Mouse (Mus musculus) urinary bladder, adult 2 months (tissue): ENCODE results near the gene Ttc7b. TPM values are rescaled to one million over a fixed set of nuclear protein-coding genes. Genes with fewer than 3 reads are reported as not detected.

Experiments used
- DNase-seq: peaks from one replicate; pipeline ENCODE4 v3.0.0; 2022; ENCODE audit warnings: low spot score
- polyA plus RNA-seq: library from polyadenylated mRNA; depleted of rRNA; stranded (reverse); fragments of >200 nt; gene quantifications from 2 replicates; pipeline ENCODE4 v1.2.3, GENCODE M21; 2012

The Ttc7b gene
- polyA plus RNA-seq, 1 experiment = 26.9 TPM

DNA sequence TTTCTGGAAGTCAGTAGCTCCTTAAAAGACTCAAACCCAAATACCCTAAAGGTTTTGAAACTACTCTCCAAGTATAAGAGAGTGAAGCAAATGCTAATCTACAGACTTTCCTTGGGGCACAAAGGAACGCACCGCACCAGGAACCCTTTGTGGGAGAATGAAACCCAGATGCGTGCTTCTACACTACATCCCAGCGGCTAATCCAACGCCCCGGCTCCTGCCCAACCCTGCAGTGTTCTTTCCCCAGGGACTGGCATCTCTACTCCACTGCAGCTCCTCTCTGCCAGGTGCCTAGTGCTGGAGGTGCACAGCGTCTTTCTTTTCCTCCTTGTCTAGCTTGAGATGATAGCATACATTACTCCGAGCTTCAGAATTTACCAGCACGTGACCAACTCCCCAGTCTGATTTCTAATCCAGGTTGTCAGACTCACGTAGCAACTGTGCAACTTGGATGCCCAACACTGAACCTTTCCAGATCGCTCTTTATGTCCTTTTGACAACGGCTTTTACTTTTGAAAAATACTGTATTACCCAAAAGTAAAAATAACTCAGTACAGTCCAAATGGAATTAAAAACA, 72.8 kb downstream of the Ttc7b start:
- no peak for DNase-seq

DNA sequence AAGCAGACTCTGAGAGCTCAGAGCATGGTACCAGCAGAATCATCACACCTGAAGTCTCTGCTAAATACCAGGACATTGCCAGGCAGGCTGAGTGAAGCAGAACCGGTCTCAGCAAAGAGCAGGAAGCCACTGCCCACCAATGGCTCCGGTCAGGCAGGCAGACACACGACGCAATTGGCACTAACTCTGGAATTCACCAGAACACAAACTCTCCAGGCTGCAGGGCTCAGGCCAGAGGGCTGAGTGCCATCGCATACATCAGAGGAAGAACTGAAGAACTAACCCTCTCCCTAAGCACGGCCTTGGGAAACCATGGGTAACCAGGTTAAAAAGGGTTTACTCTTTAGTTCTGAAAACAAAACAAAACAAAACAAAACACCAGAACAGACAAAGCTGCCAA, 73.5 kb downstream of the Ttc7b start:
- DNase-seq = no peak

DNA sequence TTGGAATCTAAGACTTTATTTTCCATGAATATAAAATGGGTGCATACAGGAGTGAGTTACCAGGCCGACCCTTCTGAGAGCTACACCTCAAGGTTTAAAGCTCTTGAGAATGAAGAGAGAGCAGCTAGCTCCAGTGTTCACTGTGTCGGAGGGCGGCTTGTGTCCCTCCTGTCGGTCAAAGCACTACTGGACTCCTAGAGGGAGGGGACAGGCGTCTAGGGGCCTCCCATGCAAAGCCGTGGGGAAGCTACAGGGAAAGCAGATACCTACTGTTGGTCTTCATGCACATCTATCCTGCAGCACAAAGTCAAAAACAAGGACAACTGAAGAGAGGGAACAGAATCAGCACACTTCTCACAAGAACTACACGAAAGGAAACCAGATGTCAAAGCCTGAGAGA, 74.9 kb downstream of the Ttc7b start:
- DNase-seq = no peak

DNA sequence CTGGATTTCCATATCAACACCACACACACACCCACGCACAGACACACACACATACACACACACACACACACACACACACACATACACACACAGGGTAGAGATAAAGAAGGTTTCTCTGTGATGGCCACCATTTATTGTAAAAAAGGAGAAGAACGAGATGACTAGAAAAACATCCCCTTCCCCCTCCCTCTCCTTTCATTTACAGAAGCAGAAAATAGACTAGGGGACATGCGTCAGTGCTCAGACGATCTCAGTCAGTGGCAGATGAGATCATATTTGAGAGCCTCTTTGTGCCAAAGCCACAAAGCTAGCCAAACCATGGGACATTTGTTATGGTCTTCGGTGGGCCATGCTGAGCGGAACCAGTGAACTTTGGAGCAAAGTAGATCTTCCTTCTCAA, 75.4 kb downstream of the Ttc7b start:
- no peak for DNase-seq

DNA sequence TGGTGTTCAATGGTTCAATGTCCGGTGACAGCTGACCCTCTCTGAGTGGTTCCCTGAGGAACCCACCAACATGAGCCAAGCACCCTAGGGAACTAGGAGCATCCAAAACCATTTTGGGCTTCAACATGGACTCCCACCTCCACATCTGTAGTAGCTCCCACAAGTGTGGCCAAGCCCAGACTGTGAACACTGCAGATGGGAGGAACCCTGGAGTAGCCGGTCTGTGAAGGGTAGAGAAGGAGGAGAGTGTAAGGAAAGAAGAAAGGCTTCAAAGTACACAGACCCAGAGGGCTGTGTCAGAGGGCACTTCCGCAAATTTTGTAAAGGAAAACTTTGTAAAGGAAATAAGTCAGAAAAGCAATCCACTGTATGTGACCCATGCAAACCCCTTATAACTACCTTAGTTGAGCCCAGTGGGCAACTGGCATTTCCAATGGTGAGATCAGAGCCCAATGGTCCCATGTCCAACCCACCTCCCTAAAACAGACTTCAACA, 75.9 kb downstream of the Ttc7b start:
- no peak for DNase-seq

DNA sequence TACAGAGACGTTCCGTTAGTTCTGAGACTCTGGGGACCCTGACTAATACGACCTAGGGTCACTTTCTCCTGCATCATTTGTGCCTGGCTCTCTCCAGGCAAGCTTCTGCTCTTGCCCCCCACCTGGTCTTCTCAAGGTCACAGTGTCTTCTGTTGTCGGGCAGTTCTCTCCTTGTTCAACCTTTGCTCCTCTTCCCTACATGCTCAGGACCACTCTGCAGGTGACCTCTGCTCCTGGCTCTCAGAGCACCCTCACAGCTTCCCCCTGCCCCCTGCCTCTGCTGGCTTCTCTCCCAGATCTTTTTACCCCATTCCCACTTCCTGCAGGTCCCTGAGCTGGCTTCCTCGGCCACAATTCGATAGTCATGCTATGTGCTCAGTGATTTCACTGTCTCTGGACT, 77.2 kb downstream of the Ttc7b start:
- DNase-seq = no peak

DNA sequence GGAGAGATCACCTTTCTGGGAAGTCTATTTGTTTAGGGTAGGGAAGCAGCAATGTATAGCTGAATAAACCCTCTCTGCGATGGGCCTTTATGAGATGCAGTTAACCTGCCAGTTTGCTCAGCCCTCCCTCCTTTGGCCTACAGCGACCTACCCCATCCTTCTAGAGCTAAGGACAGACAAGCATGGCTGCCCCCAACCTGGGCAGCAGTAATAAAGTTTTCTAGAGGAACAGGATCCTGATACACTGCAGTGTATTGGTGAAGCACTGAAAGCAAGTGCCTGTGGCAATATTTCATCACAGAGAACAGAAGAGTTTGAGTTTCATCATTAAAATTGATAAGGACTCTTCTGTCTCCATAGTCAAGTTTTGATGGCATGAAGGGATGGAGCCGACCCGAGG, 79.0 kb downstream of the Ttc7b start:
- no peak for DNase-seq

DNA sequence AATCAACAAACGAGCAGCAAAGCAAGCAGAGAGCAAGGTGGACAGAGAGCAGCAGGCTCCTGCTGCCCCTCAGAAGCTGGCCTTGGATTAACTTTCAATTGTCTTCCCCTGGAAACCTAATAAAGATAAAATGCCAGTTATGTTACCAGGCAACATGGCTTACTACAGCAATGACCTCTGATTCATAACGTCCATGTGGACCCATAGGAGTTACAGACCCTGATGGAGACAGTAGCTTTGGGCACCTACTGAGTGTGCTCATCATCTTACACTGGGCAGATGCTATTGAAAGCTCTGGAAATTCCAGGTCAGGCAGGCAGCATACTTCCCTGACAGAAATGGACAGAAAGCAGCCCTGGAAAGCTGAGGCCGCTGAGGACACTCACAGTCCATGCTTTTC, 80.7 kb downstream of the Ttc7b start:
- no peak for DNase-seq

DNA sequence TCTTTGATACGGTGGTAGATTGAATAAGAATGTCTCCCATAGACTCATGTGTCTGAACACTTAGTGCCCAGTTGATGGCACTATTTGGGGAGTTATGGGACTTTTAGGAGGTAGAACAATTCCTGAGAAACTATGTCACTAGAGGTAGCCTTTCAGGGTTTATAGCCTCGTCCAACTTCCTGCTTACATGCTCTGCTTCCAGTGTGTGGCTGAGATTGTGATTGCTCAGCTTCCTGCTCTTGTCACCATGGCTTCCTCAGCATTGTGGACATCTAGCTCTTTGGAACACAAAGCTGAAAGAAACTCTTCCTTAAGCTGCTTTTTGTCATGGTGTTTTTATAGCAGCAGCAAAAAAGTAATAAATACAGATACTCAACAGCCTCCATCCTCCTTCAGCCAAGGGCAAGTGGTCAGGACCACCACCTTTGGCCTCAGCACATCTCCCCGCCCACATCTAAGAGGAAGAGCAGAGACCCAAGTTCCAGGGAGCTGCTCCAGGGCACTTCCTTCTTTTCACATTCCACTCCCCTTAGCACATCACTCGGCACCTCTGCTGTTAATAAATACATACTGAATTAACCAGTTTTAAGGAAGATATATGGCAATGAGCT, 81.4 kb downstream of the Ttc7b start:
- no peak for DNase-seq

DNA sequence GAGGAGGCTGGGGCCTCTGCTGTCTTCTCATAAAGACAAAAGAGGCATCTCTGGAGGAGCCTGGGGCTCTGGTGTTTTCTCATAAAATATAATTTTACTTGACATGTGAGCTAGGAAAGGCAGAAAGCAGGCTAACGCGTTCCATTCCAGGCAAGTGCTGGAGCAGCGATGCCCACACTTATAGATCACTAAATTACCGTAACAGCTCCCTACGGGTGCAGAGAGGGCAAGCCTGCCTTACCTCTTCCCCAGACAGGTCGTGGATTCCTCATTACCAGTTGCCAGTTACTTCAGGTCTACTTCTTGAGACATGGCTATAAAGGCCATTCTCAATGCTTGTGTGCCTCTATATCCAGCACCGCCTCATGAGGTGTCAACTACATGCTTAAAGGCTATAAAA, 82.1 kb downstream of the Ttc7b start:
- DNase-seq = no peak

DNA sequence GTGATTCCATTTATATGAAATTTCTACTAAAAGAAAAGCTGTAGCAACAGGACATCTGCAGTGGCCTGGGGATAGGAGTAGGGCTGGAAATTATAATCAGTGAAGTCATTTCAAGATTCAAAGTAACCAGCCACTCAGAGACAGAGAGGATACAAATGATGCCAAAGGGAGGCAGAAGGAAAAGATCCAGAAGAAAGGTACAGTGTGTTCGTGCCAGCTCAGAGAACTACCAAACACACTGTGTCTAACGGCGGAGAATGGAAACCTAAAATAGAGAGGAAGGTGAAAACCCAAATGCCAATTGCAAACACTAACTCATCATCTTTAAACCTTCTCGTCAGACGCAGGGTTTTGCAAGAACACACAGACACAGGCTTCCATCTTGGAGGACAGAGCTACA, 82.8 kb downstream of the Ttc7b start:
- DNase-seq = no peak

DNA sequence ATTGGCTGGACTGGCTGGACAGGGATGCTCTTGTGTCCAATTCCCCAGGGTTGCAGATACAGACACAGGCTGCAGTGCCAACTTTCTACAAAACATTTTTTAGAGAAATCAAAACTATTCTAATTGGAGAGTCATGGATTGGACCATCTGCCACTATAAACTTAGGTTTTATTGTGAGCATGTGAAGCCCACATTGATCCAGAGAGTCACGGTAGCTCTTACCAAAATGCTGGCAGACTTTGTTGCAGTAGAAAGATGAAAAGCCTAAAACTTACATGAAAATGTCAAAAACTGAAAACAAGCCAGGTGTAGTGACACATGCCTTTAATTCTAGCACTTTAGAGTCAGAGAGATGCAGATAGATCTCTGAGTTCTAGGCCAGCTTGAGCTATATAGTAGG, 84.9 kb downstream of the Ttc7b start:
- DNase-seq = no peak

DNA sequence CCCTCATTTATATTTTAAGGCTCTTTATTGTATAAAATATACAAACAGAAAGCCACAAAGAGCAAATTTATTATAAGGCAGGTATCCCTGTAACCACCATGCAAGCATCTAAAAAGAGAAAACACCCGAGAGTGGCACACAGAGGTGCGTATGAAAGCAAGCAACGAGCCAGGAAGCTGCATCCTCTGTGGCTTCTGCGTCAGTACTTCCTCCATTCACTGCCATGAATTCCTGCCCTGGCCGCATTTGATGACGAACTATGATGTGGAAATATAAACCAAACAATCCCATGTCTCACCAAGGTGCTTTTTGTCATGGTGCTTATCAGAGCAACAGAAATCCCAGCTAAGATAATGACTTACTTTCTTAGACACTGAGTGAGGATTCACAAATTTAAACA, 88.8 kb downstream of the Ttc7b start:
- no peak for DNase-seq

DNA sequence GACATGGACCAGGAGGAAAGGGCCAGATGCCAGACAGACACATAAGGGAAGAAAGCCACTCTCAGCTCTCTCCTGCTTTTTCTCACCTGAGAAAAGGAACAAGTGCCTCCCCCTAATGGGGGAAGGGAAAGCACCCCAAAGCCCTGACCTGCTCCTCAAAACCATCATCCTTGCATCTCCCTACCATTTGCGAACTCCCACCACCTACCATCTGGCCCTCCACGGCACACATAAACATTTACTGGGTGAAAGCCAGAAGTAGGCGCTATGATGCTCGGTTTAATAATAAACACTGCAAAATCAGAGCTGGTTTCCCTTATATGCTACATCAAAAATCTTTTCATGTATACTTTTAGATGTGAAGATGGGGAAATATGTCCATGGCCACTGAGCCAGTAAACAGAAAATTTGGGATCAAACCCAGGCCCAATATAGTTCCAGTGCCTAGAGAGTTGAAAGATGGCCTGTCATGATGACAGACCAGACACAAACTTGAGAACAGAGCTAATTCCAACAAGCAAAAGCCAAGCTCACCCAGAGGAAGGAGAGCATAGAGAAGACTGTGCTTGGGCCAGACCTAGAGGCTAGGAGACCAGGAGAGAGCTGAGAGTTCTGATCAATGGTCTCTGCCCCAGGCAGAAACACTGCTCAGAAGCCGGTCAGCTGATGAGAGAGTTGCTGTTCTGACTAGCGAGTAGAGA, 91.1 kb downstream of the Ttc7b start:
- DNase-seq = no peak

DNA sequence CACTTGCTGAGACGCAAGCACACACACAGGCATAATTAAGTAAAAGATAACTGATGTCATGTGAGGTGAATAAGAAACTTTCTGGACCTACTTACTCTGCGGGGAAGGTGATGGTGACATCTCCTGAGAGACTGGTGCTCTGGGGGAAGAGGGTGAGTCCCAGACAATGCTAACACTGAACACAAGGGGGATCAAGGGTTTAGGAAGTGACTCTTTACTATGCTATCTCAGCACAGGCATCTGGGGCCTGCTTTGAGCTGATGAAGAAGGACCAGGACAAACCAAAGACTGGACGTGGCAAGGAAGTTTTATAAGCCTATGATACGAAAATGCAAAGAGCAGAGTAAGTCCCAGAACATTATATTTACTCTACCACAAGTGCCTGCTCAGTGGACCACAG, 92.4 kb downstream of the Ttc7b start:
- DNase-seq = no peak

DNA sequence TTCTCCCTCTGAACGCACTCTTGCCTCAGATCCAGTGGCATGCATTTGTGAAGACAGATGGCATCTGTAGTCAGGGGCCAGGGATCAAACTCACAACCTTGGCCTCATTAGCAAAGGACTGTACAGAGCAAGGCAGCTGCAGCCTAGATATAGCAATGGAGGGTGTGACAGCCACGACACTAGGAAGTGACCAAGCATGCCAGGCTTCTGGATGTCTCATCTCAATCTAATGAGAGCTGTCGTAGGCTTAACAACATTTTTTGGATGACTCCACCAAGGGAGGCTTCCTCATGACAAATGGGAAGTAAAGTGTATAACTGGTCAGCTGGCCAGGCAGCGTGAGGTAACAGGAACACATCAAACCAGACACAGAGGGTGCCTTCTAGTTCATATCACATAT, 94.4 kb downstream of the Ttc7b start:
- DNase-seq = no peak

DNA sequence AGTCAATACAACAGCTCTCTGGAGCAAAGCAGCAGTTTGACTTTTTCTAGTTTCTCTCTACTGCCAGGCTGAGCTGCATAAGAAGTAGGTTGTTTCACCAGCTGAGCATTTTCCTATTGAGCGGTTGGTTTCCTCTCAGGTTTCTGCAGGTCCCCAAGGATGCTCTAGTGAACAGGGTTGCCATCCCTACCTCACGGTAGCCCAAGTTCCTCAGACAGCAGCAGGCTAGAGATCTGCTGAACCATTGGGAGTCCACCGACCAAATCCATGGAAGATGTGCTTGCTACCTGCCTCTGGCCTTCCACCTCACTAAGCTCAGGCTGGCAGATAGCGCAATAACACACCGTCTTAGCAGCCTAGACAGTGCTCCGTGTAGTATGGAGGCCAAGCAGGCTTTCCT, 95.6 kb downstream of the Ttc7b start:
- DNase-seq = no peak

DNA sequence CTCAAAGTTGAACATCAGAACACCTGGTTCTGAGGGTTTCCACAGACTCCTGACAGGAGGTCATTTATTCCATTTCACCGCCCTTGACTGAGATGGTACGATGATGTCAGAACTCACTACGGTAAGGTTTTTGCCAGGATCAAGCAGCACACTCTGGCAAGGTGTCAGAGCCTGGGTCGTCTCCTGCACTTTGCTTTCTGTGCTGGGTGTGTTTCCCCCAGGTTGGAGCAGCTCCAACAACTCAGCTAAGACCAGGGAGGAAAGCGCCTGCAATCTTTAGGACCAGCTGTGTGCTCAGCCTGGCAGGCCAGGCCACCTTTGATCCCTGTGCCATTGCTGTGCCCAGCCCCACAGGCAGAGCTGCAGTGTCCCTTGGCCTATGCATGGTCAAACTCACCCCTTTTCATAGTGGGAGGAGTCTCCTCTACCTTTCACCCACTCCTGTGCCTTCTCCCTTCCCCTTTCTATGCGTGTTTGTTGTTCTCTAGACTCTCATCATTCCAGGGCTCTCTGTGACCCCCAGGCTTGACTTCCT, 98.3 kb downstream of the Ttc7b start:
- DNase-seq = no peak

DNA sequence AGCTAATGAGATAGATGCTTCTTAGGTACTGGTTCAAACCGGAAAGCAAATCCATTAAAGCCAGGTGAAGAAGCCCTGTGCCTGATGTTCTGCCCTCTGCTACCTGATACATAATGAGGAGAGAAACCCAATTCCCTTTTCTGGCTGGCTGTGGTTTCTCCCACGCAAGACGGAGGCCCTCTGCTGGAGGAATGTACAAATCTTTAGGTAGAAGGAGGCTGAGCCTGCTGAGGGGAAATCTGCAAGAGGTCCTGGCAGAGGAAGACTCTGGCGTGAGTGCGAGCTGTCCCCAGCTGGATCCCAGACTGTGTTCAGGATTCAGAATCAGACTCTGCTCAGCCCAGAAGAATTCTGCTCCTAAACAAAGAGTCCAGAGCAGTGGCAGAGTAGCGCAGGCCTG, 99.1 kb downstream of the Ttc7b start:
- no peak for DNase-seq

DNA sequence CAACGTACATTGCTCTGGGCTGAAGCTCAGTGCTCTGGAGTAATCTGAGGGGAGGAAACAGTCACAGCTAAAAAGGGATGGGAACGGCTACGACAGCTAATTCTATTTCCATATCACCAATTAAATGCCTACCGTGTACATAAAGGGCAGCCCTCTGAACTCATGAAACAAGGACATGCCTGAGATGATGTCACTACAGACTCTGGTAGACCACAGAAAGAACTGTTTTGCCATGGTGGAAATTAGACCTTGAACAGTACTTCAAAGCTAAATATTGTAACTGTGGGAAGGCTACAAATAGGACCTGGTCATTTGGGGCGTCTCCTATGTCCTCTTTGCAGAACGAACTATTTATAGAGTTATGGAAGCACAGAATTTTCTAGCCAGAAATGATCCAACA, 99.7 kb downstream of the Ttc7b start:
- DNase-seq = no peak

DNA sequence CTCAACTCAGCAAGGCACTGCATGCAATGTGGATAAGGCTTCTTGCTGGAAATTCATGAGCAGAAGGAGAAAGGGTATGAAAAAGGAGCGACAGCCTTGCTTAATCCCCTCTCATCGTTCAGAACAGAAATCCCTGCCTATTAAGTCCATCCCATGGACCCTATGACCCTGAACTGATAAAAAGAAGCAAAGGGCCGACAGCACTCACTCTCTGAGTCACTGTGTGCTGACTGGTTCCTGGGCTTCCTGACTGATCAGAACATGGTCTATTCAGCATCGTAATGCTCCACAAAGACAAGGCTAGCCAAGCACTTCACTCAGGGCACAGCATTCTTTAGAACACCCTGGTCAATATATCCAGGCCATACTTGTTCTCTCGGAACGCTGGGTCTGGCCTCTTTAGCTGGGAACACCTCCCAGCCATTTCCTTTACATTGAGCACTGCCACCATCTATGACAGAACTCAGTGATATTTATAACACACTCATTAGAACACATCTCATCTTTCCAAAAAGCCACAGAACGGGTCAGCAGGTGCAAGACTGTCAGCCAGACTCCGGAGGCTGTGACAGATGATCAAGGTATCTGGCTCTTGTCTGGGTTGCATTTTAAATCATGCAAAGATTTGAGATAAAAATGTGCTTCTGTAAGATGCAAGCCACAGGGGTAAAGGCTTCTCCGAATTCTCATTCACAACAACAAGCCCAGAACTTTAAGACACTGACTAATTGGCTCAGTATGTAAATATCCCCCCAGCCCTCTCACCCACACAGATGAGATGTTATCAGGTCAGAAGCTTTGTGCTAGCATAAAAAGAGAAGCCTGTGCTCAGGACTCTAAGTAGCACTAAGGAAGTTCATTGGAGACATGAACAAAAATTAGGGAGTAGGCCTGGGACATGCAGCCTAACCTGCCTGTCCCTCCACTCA, 100.4 kb downstream of the Ttc7b start:
- DNase-seq = no peak

DNA sequence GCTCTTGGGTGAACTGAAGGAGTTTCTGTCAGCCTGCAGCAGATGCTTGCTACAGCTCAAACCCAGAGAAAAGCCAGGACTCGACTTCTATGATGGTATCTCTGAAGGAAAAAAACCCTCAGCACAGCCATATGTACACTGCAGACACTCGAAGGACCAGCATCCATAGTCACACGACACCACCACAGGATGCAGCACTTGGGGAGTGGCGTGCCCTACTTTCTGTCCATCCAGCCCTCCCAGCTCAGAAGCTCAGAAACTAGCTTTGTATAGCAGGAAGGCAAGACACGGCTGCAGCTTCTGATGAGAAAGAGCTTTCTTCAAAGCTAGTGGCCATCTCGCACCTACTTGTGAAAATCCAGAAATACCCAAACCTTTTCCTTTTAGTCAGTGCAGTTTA, 104.8 kb downstream of the Ttc7b start:
- DNase-seq = no peak
